Mouse (Mus musculus) hindbrain, embryonic 14.5 days (tissue): ENCODE measurements around the gene Asb10. TPM values are rescaled to one million over a fixed set of nuclear protein-coding genes. Genes with fewer than 3 reads are reported as not detected.

ENCODE experiments used
- ATAC-seq: fragments of 200-750 bp; cut with Nextera tagmentation; 2 replicates; pipeline ENCODE4 v1.8.0; 2017; ENCODE audit warnings: moderate number of reproducible peaks, mild to moderate bottlenecking, moderate TSS enrichment, moderate library complexity; ENCODE audit not compliant: low FRiP score
- DNase-seq: peaks from one replicate; pipeline ENCODE4 v3.0.0-alpha.2; 2015; ENCODE audit warnings: low spot score
- H3K27ac ChIP-seq: fragments of 300-500 bp; sonication (generic); 2 replicates; pipeline ENCODE4 v1.5.1; 2014; ENCODE audit warnings: mild to moderate bottlenecking, moderate library complexity
- H3K27me3 ChIP-seq: fragments of 300-500 bp; sonication (generic); 2 replicates; pipeline ENCODE4 v1.6.1; 2014; ENCODE audit warnings: mild to moderate bottlenecking, low read length, mixed read lengths; ENCODE audit not compliant: control insufficient read depth, insufficient read depth
- H3K36me3 ChIP-seq: fragments of 300-500 bp; sonication (generic); replicated peaks from 2 replicates; pipeline ENCODE4 v1.6.1; 2014; ENCODE audit not compliant: control insufficient read depth, insufficient read depth
- H3K4me1 ChIP-seq: fragments of 300-500 bp; sonication (generic); replicated peaks from 2 replicates; pipeline ENCODE4 v1.6.1; 2014; ENCODE audit warnings: antibody characterized with exemption, low read length, mixed read lengths; ENCODE audit not compliant: control insufficient read depth, insufficient read depth
- H3K4me2 ChIP-seq: fragments of 300-500 bp; sonication (generic); replicated peaks from 2 replicates; pipeline ENCODE4 v1.6.1; 2014; ENCODE audit warnings: mild to moderate bottlenecking, moderate library complexity
- H3K4me3 ChIP-seq: fragments of 300-500 bp; sonication (generic); replicated peaks from 2 replicates; pipeline ENCODE4 v1.5.1; 2014; ENCODE audit warnings: mild to moderate bottlenecking, low read length
- H3K9ac ChIP-seq: fragments of 300-500 bp; sonication (generic); 2 replicates; pipeline ENCODE4 v1.6.1; 2014
- H3K9me3 ChIP-seq: fragments of 300-500 bp; sonication (generic); 2 replicates; pipeline ENCODE4 v1.6.1; 2016; ENCODE audit warnings: low read length; ENCODE audit not compliant: control insufficient read depth
- WGBS: fragments of 180-500 bp; shearing (Covaris S2); extraction: QIAGEN DNeasy Blood & Tissue Kit; methylation state at CpG from one replicate; pipeline ENCODE4 v1.1.7; 2014; 5-methylcytosine and 5-hydroxymethylcytosine counted together
- polyA plus RNA-seq: library from polyadenylated mRNA; unstranded; fragments of >200 nt; fragmentation: Nextera tagmentation; extraction: Ambion mirVana; gene quantifications from 2 replicates; pipeline ENCODE4 v1.2.1, GENCODE M21; 2014

Gene Asb10
- polyA plus RNA-seq = 0.22 and 0.23 TPM in 2 replicates

DNA sequence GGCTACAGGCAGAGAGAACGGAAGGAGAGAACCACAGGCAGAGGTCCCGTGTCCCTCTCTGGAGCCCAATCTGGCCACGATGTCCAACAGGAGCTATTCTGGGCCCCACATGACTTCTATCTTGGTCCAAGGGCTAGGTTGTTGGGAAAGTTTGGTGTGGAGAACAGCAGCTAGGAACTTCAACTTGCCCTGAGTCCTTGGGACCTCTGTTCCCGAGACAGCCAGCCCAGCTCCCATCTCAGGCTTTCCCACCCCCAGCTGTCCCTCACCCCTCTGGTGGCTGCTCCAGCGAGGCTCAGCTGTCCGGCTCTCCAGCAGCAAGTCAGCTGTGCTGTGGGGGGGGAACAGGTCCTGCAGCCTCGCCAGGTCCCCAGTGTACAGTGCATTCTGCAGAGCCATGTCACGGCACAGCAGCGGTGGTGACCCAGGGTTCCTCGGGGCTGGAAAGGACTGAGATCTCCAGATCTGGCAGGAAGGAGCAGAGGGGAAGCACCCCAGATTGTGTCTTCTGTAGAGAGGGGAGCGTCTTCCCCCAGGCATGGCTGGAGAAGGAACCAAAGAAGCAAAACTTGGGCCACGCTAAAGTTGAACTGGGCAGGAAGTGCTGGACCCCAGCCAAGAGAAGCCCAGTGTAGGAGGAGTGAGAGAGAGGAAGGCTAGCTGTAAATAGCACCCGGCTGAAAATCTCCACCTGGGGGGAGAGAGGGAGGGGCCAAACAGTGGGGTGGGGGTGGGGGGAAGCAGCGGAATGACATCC is at the start of gene Asb10:
Gene Asb10, minus strand, starts transcription at position 592 of the 757 bp plus-strand sequence.
- no peaks in the 10 kb centered on the region; the same call in 1 of the 2 replicates for H3K4me1 ChIP-seq
- H3K4me2 ChIP-seq = no peak within 1 kb of the TSS
- H3K9ac ChIP-seq = no peak within 1 kb of the TSS
- no peaks in the 10 kb centered on the region for H3K27me3 ChIP-seq
- no peak within 1 kb of the TSS for H3K4me3 ChIP-seq
- WGBS = 48% methylated on average over 14 of the region's 14 CpGs
- no peaks in the 10 kb centered on the region for H3K36me3 ChIP-seq
- no peak for ATAC-seq
- DNase-seq = no peak
- no peak within 1 kb of the TSS for H3K27ac ChIP-seq
- no peaks in the 10 kb centered on the region for H3K9me3 ChIP-seq

- no peak overlapping the region for H3K27ac ChIP-seq
- H3K9ac ChIP-seq = no peak overlapping the region
- H3K4me2 ChIP-seq = no peak overlapping the region
- no peaks in the 10 kb centered on the region for H3K27me3 ChIP-seq
- H3K4me1 ChIP-seq = peaks cover 13% of the 10 kb centered on the region
- WGBS = 85% methylated on average over 20 of the region's 20 CpGs
- DNase-seq (no peak), ATAC-seq (no peak)
- no peaks in the 10 kb centered on the region for H3K9me3 ChIP-seq
- peaks cover 66% of the 10 kb centered on the region for H3K36me3 ChIP-seq
- H3K4me3 ChIP-seq = no peak overlapping the region
Observed at GRCm38 (mm10) chr5:24589511-24590500, 49.0 kb upstream of the Asb10 start.

- H3K4me3 ChIP-seq = peak overlapping the region; percentile 58
- no peaks in the 10 kb centered on the region for H3K9me3 ChIP-seq
- H3K4me1 ChIP-seq = peaks cover 13% of the 10 kb centered on the region
- H3K36me3 ChIP-seq = peaks cover 40% of the 10 kb centered on the region
- peak overlapping the region; percentile 75 for H3K4me2 ChIP-seq
- no peak for DNase-seq
- ATAC-seq = no peak
- no peaks in the 10 kb centered on the region for H3K27me3 ChIP-seq
- peak overlapping the region; percentile 75 for H3K9ac ChIP-seq
- H3K27ac ChIP-seq = peak overlapping the region; percentile 69
- 26% methylated on average over 4 of the region's 4 CpGs for WGBS
Observed at GRCm38 (mm10) chr5:24587200-24587577, 46.4 kb upstream of the Asb10 start.

DNA sequence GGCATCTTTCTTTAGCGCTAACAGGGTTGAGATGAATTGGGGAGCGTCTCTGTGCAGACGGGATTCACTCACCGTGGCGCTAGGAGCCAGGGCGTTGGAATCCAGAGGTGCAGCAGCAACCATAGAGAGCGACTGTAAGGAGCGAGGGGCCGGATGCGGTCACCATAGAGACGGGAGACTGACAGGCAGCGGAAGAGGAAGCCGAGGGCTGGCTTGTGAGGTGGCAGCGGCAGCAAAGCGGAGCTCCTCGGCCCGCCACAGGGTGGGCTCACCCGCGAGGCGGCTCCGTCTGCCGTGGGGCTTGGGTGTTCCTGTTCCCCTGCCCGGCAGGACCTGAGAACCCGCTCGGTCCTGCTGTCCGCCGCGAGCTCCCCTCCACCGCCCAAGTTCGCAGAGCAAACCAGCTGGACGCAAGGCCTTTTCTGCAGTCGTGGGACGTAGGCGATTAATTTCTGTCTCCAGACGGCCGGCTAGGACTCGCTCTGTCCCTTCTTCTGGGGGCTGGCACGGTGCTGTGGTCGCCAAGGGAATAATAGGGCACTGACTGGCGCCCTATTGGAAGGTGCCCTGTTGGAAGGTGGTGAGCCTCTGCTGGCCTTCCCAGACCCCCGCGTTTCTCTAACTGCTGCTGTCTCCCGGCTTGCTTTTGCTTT is 45.9 kb upstream of the Asb10 start, which contains the start of gene Chpf2:
Gene Chpf2, plus strand, starts transcription at position 195 of the 653 bp plus-strand sequence.
- Histone ChIP-seq H3K4me2 (peak within 1 kb of the TSS; percentile 75), H3K27me3 (no peaks in the 10 kb centered on the region), H3K4me1 (peaks cover 13% of the 10 kb centered on the region), H3K9me3 (no peaks in the 10 kb centered on the region), H3K4me3 (peak within 1 kb of the TSS; percentile 58), H3K9ac (peak within 1 kb of the TSS; percentile 75), H3K36me3 (peaks cover 34% of the 10 kb centered on the region), H3K27ac (peak within 1 kb of the TSS; percentile 69)
- ATAC-seq = peak; percentile 89
- DNase-seq = peak; percentile 85
- under 1% methylated on average over 41 of the region's 43 CpGs for WGBS

DNA sequence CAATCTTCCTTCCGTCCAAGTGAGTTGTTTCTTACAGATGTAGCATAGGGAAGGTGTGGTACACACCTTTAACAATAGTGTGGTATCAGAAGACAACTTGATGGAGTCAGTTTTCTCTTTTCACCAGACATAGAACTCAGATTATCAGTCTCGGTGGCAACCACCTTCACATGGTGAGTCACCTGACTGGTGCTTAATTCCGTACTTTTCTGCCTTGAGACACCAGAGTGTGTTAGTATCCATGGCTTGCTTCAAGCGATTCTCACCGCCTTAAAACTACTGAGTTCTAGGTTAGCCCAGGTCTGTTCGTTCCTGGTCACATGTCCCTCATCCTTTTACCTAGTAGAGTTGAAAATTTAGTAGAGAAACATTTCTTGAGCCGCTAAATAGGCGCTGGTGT is 45.3 kb upstream of the Asb10 start:
- peak overlapping the region; percentile 58 for H3K4me3 ChIP-seq
- 10% methylated on average over 8 of the region's 8 CpGs for WGBS
- no peaks in the 10 kb centered on the region for H3K9me3 ChIP-seq
- peak overlapping the region; percentile 75 for H3K4me2 ChIP-seq
- peak overlapping the region; percentile 69 for H3K27ac ChIP-seq
- DNase-seq = no peak
- H3K4me1 ChIP-seq = peaks cover 13% of the 10 kb centered on the region
- H3K9ac ChIP-seq = peak overlapping the region; percentile 75
- H3K36me3 ChIP-seq = peaks cover 29% of the 10 kb centered on the region
- ATAC-seq = peak; percentile 29
- H3K27me3 ChIP-seq = no peaks in the 10 kb centered on the region

GRCm38 (mm10) chr5:24578109-24578963 is 37.6 kb upstream of the Asb10 start:
- ATAC-seq (no peak), DNase-seq (no peak)
- peak overlapping the region; percentile 85 for H3K4me3 ChIP-seq
- H3K9me3 ChIP-seq = no peaks in the 10 kb centered on the region
- H3K36me3 ChIP-seq = peaks cover 21% of the 10 kb centered on the region
- no peaks in the 10 kb centered on the region for H3K27me3 ChIP-seq
- H3K4me1 ChIP-seq = peaks cover 14% of the 10 kb centered on the region
- WGBS = 71% methylated on average over 6 of the region's 6 CpGs
- H3K27ac ChIP-seq = 0 out of 2 replicates have a peak overlapping the region, but pooled peaks have one; percentile 45
- H3K4me2 ChIP-seq = peak overlapping the region; percentile 67
- H3K9ac ChIP-seq = peak overlapping the region; percentile 53

DNA sequence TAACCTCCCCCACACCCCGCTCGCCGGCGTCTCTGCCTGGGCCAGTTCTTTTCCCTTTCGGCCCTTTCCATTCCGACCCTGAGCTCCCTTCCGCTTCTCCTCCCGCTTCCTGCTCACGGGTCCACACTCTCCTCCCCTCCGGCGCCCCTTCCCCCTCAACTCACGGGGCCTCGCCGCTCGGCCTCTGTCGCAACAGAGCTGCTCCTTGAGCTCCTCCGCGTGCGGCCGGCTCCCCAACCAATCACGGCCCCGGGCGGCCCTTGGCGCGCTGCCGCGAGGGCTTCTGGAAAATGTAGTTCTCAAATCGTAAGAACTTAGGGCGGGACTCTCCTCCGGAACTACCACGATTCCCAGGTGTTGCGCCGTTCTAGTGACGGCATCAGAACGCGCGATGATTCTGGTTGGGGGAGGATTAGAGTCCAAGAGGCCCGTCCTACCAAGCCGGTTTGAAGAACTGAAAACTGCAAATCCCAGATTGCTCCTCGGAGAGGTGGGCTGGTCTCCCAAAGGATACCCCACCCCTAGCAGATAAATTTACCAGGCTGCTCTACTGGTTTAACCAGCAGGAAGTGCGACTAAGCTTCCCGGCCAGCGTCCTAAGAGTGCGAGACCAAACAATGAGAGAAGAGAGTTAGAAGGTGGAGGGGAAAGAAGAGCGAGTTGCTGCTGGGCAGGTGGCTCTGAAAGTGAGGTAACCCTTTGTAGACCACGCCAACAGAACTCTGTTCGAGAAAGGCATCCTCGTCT is 36.6 kb upstream of the Asb10 start, which contains the start of gene Abcf2:
Gene Abcf2, minus strand, starts transcription at position 285 of the 747 bp plus-strand sequence.
- peak; percentile 100 for DNase-seq
- H3K9ac ChIP-seq = peak within 1 kb of the TSS; percentile 79
- peaks cover 31% of the 10 kb centered on the region for H3K36me3 ChIP-seq
- peak within 1 kb of the TSS; percentile 79 for H3K27ac ChIP-seq
- peak; percentile 96 for ATAC-seq
- H3K4me2 ChIP-seq = peak within 1 kb of the TSS; percentile 67
- WGBS = under 1% methylated on average over 48 of the region's 48 CpGs
- H3K4me1 ChIP-seq = peaks cover 14% of the 10 kb centered on the region
- H3K9me3 ChIP-seq = no peaks in the 10 kb centered on the region
- H3K4me3 ChIP-seq = peak within 1 kb of the TSS; percentile 85
- H3K27me3 ChIP-seq = no peaks in the 10 kb centered on the region

DNA sequence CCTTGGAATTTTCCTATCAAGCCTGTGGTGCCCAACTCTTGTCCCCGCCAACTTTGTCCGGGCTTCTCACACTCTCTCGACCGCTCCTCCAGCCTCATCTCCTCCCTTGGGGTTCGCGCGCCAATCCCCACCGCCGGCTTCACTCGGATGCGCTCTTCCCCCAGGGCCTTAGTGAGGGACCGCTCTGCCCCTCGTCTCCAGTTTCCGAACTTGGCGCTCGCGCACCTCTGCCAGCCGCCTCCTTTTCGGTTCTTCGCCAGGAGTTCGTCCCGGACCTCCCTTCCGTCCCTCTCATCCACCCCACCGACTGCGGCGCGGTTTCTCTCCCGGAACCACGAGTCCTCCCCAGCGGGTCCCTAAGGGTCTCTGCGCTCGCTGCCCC is 36.0 kb upstream of the Asb10 start:
- Histone ChIP-seq H3K27me3 (no peaks in the 10 kb centered on the region), H3K4me2 (peak overlapping the region; percentile 67), H3K36me3 (peaks cover 36% of the 10 kb centered on the region), H3K9ac (peak overlapping the region; percentile 79), H3K27ac (peak overlapping the region; percentile 79), H3K4me1 (peaks cover 14% of the 10 kb centered on the region), H3K9me3 (no peaks in the 10 kb centered on the region), H3K4me3 (peak overlapping the region; percentile 85)
- ATAC-seq (peak; percentile 14), DNase-seq (no peak)
- WGBS = 0% methylated on average over 32 of the region's 32 CpGs
